Mouse (Mus musculus): Measurements from ENCODE around the gene Smim13.

- peak; percentile 29 for TF ChIP-seq CTCF (IDR thresholded peaks at IDR 0.05; ENCODE audit: low read depth, low read length)
- TF ChIP-seq POLR2A (IDR thresholded peaks at IDR 0.05; ENCODE audit: extremely low read depth, insufficient read depth, low read length), result no peak
Observed at GRCm38 (mm10) chr13:41244306-41244830, 5.3 kb upstream of the Smim13 start.

Data from liver, adult 2 months (tissue).